Mouse (Mus musculus): Measurements from ENCODE around the gene Mbl2. TPM values are rescaled to one million over a fixed set of nuclear protein-coding genes. Genes with fewer than 3 reads are reported as not detected.

The Mbl2 gene
- total RNA-seq, 2 experiments from 2014 or later, result not detected

DNA sequence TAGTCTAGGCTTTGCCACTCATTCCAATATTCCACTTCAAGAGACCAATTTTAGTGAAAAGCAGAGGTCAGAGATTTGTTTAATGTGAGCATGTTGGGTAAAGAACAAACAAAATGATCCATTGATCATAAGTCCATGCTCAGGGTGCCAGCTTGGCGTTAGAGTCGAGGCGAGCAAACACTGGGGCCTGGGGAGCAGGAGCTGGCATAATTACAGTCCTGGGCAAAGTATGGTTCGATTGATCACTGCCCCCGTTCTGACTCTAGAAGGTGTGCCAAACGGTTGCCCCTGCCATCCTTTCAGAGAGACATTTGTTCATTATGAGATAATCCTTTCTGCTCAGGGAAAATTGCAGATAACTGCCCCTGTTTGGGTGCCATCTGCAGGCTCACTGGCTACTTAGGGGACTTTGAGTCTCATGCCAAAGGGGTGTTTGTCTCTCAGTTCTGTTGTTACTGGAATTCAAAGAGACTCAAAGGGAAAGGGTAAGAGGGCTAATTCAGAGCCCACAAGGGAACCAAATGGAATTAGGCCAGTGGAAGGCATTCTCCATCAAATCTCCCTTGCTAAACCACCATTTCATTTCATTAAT is 55.3 kb downstream of the Mbl2 start:
- DNase-seq, result no peak
- intact Hi-C loops (cut with DNase I; ENCODE audit: low total_unique reads), result no loop called here

Small RNA genes lying within 50 kb of the gene (microRNA-seq; reads per million reads assigned to microRNA genes)
- gene Gm24108, result 0 reads per million in 2 experiments

Other genes with a start within 250 kb of the Mbl2 start
- not detected for gene Trpd52l3, start 229.2 kb upstream of the Mbl2 start, total RNA-seq (2021)
- gene Uhrf2, start 202.4 kb upstream of the Mbl2 start, total RNA-seq (2021), result 10 to 100 TPM; 14.1 to 15.1 TPM
- under 1 TPM; 0.11 to 0.21 TPM for gene Gldc, start 57.5 kb upstream of the Mbl2 start, total RNA-seq (2021)

Data from gastrocnemius, postnatal 14 days (tissue).